Mouse (Mus musculus) heart, postnatal 14 days (tissue): Measurements from ENCODE around the gene Bhlhe41. TPM values are rescaled to one million over a fixed set of nuclear protein-coding genes. Genes with fewer than 3 reads are reported as not detected.

ENCODE experiments used
- DNase-seq, 2 experiments: peaks; one replicate each; pipeline ENCODE4 v3.0.0; 2021 to 2022
- intact Hi-C: fragments of 180-260 bp; cut with DNase I; formaldehyde crosslinking; loops from one replicate; pipeline ENCODE4 v1.15.1; 2025
- total RNA-seq, 2 experiments: library from RNA; stranded (reverse); gene quantifications; 2 replicates each; pipeline ENCODE4 v1.2.3; 2021

Gene Bhlhe41
- total RNA-seq, 2 experiments from 2014 or later: 12.1 to 15.9 TPM

GRCm38 (mm10) chr6:145850789-145851188, 14.6 kb downstream of the Bhlhe41 start:
- intact Hi-C loops: loop anchor here (5.0 kb wide), 1 partner anchor 422 kb away; no protein-coding TSS in a partner anchor
- DNase-seq: peak; percentile 72 to 80

DNA sequence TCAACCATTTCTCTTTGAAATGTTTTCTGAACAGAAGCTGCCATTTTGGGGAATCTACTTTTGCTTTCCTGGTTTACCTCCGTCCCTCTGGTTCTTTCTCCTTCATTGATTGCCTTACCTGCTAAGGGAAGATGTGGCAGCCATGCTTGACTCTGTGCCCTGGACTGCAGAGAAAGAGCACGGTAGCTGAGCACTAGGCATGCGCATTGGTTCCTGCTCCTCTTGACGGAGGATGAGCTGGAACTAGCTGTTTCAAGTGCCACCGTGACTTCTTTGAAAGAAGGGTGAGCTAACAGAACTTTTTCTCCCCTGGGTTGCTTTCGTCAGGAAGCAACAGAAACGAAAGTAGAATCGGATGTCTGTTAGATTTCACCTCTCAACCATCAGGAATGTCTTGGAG, 17.7 kb downstream of the Bhlhe41 start:
- no peak for DNase-seq
- intact Hi-C loops: no loop called here

DNA sequence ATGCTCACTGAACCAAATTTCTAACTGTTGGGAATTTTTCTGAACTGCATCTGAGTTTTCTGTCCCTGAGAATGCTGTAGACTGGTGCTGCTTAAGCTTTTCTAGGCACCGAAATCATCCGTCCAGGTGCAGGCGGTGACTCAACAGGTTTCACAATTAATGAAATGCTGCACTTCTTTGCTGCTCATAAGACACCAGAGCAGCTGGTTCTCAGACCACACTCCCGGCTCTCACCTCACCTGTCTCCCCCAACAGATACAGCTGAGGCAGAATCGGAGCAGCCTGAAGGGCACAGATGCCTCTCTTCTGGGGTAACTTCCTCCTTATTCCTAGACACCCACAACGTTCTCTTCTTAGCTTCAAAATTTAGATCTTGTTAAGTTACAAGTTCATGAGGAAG, 18.4 kb downstream of the Bhlhe41 start:
- intact Hi-C loops: no loop called here

GRCm38 (mm10) chr6:145846076-145846475, 19.3 kb downstream of the Bhlhe41 start:
- intact Hi-C loops: no loop called here
- no peak for DNase-seq

More for the DNA sequence above, 18.4 kb downstream of the Bhlhe41 start:
- DNase-seq: no peak

DNA sequence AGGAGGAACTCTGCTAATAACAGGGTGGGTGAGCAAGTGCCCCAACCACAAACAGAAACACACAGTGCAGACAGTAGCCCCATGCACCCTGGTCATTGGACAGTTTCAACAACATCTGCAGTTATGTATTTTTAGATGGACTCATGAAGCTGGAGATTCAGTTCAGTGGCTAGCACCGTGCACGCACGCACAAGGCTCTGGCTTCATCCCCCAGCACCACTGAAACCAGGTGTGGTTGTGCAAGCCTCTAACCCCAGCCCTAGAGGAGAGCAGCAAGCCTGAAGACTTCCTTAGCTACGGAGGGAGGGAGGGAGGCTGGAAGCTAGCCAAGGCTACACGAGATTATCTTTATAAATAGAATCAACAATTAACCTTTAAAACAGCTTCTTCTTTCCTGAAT, 19.7 kb downstream of the Bhlhe41 start:
- intact Hi-C loops: no loop called here
- DNase-seq: no peak

DNA sequence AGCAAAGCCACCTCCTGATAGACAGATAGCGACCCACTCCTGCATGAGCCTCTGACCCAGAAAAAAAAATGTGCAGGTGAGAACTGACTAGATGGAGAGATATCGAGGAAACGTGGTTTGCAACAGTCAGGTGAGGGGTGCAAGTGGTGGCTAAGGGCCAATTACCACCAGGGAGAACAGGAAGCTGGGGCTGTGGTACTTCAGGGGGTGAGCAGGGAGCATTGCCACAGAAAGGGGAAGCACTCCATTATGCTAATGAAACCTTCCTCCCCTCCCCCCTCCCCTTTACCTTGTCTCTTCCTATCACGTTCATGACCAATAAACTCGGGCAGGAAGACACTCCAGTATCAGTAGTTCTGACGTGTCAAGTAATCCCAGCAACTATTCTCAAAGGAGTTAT, 30.0 kb downstream of the Bhlhe41 start:
- no peak for DNase-seq
- intact Hi-C loops: no loop called here

GRCm38 (mm10) chr6:145832927-145833326, 32.4 kb downstream of the Bhlhe41 start:
- DNase-seq: no peak
- intact Hi-C loops: loop anchor here (5.0 kb wide), 2 partner anchors 504 to 569 kb away; no protein-coding TSS in a partner anchor

GRCm38 (mm10) chr6:145830617-145831016, 34.7 kb downstream of the Bhlhe41 start:
- DNase-seq: no peak
- intact Hi-C loops: loop anchor here (1.0 to 5.0 kb wide), 4 partner anchors 24 to 572 kb away; no protein-coding TSS in a partner anchor

DNA sequence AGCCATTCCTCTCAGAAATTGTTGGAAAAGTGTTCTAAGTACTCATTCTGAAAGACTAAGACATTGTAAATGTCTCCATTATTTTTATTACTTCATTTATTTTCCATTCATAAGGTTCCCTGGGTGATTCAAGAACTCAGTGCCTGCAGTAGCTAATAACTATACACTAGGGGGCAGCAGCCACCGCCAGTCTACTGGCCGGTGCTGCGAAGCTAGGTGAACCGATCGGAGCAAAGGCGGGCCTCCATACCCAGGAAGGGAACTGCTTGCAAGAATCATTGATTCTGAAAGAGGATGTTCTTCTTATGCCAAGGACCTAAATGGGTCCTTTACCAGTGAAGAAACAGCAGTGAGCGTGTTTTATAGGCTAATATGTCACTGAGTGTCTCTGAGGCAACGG, 35.2 kb downstream of the Bhlhe41 start:
- intact Hi-C loops: loop anchor here (2.0 to 5.0 kb wide), 3 partner anchors 25 to 572 kb away; no protein-coding TSS in a partner anchor
- peak; percentile 74 to 79 for DNase-seq

DNA sequence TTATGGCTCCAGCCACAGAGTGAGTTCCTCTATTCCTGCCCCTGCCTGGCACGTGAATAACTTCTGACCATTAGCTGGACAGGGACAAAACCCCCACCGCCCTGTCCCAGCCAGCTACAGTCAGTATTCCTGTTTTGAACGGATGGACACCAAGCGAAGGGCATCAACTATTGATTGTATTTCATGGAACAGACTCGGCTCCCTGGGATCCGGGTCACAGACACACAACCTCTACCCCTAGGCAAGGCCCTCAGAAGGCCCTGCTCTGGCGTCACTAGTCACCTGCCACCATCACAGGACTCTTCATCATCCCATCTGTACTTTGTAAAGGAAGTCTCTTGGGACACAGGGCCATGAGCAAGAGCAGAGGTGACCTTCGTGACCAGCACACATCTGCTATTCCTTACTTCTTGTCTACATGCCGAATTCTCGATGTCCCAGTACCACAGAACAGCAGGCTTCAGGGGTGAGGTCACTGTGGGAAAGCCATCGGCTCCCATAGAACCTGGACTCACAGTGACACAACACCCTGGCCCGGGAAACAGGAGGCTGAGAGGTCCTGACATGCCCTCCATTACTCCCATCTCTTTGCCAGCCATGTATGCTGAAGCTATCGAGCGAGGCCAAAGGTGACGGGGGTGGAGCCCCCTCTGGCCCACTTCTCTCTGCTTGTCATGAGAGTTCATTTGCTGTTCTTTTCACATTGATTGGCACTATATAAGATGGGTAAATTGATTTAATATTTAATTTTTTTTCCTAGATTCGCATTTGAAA, 36.1 kb downstream of the Bhlhe41 start:
- DNase-seq: no peak
- intact Hi-C loops: loop anchor here (5.0 kb wide), 1 partner anchor 338 kb away; no protein-coding TSS in a partner anchor

GRCm38 (mm10) chr6:145826305-145826704, 39.1 kb downstream of the Bhlhe41 start:
- no peak for DNase-seq
- intact Hi-C loops: loop anchor here (5.0 kb wide), 1 partner anchor 341 kb away; no protein-coding TSS in a partner anchor

DNA sequence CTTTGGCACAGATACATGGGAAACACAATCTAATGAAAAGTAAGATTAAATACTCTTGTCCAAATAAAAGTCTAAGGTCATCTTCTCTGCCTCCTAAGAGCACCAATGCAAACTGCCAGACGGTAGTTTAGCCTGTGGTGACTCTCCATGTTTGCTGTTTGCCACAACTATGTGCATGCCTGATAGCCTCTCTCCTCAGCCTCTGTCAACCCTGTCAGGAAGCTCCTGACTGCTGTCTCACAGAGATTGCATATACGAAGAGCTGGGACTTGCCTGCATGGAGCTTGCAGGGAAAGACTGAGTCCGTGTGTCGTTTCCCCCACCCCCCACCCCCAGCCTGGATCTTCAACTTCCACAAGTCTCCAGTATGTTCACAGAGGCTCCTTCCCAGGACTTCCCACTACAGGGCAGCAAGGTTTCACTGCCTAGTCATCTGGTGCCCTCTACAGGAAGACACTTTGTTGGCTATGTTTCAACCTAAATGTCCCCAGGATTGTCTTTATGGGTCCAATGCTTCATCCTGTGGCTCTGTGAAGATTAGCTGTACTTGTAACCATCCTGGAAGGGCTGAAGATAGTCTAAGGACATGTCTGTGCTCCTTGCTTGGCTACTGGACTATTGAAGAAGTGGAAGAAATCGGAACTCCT, 41.6 kb downstream of the Bhlhe41 start:
- peak in 1 of 2 experiments; percentile 54 for DNase-seq
- intact Hi-C loops: loop anchor here (2.0 to 5.0 kb wide), 2 partner anchors 406 to 463 kb away; no protein-coding TSS in a partner anchor

DNA sequence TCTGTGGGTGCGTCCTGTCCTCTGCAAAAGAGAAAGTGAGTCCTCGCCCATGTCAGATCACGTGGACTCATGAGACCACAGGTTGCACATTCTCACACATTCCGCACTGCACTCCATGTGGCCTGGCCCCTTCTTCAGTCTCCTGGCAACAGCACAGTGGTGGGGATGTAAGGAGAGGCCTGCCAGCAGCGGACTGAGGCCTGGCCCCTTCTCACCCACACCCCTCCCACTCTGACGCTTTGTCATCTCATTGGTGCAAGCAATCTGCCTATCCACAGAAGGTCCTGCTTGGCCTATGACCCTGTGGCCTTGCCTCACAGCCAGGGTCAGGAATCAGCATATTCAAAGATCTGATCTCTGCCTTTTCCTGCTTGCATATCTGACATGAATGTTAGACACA, 42.3 kb downstream of the Bhlhe41 start:
- intact Hi-C loops: loop anchor here (5.0 kb wide), 1 partner anchor 406 kb away; no protein-coding TSS in a partner anchor

GRCm38 (mm10) chr6:145822218-145822617, 43.1 kb downstream of the Bhlhe41 start:
- no peak for DNase-seq
- intact Hi-C loops: loop anchor here (5.0 kb wide), 1 partner anchor 405 kb away; no protein-coding TSS in a partner anchor

More for the DNA sequence above, 42.3 kb downstream of the Bhlhe41 start:
- no peak for DNase-seq

- DNase-seq: no peak
Observed at GRCm38 (mm10) chr6:145819151-145819550, 46.2 kb downstream of the Bhlhe41 start.

GRCm38 (mm10) chr6:145815200-145815599, 50.2 kb downstream of the Bhlhe41 start:
- intact Hi-C loops: no loop called here
- DNase-seq: peak in 1 of 2 experiments; percentile 34

More at GRCm38 (mm10) chr6:145819151-145819550, 46.2 kb downstream of the Bhlhe41 start:
- intact Hi-C loops: no loop called here

DNA sequence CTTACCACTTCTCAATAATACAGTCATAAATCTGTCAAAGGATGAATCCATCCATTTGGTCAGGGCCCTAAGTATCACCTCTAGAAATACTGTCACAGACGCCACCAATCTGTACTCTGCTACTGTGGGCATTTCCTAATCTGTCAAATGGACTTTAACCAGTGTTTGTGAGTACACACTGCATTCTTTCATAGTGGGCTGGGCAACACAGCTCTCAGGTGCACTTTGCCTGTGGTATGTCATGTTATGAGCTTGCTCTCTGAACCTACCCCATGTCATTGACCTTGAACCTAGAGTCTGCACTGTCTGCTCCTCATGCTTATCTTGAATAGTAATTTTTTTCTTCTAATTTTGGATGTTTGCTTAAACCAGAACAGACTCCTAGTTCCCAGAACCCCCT, 54.2 kb downstream of the Bhlhe41 start:
- DNase-seq: no peak
- intact Hi-C loops: no loop called here

- peak; percentile 20 to 32 for DNase-seq
- intact Hi-C loops: no loop called here
Observed at GRCm38 (mm10) chr6:145810015-145810414, 55.3 kb downstream of the Bhlhe41 start.

DNA sequence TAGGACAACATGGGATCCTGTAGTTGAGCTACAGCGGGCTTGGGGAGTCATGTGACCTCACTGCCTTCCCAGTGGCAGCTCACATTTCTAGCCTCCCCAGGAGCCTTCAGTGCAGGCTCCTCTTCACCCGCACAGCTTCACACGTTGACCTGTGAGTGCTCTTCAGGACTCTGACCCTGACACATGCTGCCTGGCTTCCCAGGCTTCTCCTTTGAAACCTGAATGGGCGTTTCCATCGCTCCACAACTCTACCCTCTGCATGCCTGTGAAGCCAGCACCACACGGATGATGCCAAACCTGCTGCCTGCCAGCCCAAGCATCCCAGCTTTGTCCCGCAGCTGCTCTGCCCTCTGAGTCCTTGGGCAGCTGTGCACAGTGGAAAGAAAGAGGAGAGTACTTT, 55.8 kb downstream of the Bhlhe41 start:
- intact Hi-C loops: no loop called here
- DNase-seq: no peak
